Mouse (Mus musculus) thymus, adult 2 months (tissue): Measurements from ENCODE around the gene Uqcrq.
A peak's percentile ranks its signal among the peaks of the same experiment; 100 is the strongest.

Experiments used
- CTCF ChIP-seq: fragments of 200-500 bp; IDR thresholded peaks from 2 replicates; pipeline ENCODE4 v1.5.1; 2012; ENCODE audit warnings: mild to moderate bottlenecking, control low read depth, low read length, moderate library complexity, borderline replicate concordance; ENCODE audit not compliant: control insufficient read depth, poor library complexity, insufficient read depth; ENCODE audit errors: extremely low read depth
- POLR2A ChIP-seq: fragments of 200-500 bp; IDR thresholded peaks from 2 replicates; pipeline ENCODE4 v1.6.1; 2012; ENCODE audit warnings: mild to moderate bottlenecking, low read length, control low read depth, moderate library complexity; ENCODE audit not compliant: control insufficient read depth, poor library complexity, insufficient read depth; ENCODE audit errors: extremely low read depth

GRCm38 (mm10) chr11:53456474-53457371 is 26.1 kb upstream of the Uqcrq start, which contains the start of the genes Gm10447 and Shroom1:
- TF ChIP-seq CTCF, result peak; percentile 34; the same call in 1 of the 2 replicates
- no peak for TF ChIP-seq POLR2A
